Mouse (Mus musculus) urinary bladder, postnatal 25 days (tissue): Measurements from ENCODE around the gene Ago1.

ENCODE experiments used
- DNase-seq: peaks from one replicate; pipeline ENCODE4 v3.0.0; 2022; ENCODE audit warnings: low spot score

The Ago1 gene

GRCm38 (mm10) chr4:126473031-126473430 is 4.6 kb upstream of the Ago1 start:
- DNase-seq = no peak

GRCm38 (mm10) chr4:126469334-126469733 is 951 bp upstream of the Ago1 start:
- no peak for DNase-seq

DNA sequence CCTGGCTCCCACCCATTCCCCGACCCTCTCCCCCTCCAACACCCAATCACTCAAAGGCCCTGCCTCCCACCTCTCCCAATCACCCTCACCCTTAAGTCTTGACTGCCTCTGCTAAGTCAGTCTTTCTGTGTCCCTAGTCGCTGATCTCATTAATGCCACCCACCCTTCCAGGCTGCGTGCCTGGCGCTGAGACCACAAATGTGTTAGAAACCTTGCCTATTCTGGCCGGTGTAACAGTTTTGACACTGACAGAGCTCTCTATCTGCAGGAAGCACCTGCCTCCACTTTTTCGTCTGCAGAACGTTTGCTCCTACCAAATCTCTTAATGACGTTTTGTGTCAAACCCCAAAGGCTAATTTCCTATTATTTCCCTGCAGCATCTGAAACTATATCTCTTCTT is 542 bp upstream of the Ago1 start:
- no peak for DNase-seq

GRCm38 (mm10) chr4:126467721-126468284 is 580 bp downstream of the Ago1 start:
- DNase-seq = peak; percentile 42

GRCm38 (mm10) chr4:126466251-126466750 is 2.1 kb downstream of the Ago1 start:
- no peak for DNase-seq

DNA sequence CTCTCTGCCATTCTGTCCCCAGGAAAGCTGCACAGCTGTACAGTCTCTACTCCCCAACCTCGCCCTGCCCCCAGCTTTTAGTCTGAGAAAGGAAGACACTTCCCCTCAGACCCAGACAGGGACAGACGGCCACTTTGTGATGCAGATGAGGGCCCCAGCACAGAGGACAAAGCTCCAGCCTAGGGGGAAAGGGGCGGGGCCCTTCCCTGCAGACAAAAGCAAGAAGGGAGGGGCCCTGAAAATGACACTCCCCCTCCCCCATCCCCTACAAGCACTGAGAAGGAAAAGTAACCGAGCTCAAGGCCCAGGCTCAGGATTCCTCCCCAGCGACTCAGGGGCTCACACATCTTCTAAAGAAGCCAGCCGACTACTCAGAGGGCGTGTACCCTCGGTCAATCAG is 2.5 kb downstream of the Ago1 start:
- DNase-seq = no peak

DNA sequence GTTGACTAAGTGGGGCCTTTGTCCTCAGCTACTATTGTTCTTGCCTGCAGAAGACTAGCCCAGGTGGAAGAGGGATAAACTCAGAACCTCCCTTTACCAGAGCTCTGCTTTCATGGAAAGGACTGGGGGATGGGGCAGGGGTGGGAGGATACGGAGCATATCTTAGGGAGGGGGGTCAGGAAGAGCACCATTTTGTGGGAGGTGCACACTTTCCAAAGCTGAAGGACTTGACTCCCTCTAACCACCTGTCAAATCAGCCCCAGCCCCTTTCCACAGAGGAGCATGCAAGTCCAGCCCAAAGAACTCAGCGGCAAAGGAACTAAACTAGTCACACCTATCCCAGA is 3.5 kb downstream of the Ago1 start:
- no peak for DNase-seq

- no peak for DNase-seq
Observed at GRCm38 (mm10) chr4:126464189-126464891, 4.0 kb downstream of the Ago1 start.

DNA sequence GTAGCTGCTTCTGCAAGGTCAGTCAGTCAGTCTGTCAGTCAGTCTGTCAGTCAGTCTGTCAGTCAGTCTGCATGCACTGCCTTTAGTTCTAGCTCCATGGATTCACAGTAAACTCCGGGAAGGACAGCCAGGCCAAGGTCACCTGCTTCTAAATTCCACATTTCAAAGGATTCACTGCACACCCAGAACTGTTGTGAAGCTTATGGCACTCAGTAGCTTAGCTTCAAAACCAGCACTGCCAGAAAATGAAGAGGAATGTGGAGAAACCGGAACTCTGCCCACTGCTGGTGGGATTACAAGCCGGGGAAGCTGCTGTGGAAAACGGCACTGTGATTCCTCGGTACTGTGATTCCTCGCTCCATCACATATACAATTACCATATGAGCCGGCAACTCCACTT is 12.9 kb downstream of the Ago1 start:
- DNase-seq = no peak

DNA sequence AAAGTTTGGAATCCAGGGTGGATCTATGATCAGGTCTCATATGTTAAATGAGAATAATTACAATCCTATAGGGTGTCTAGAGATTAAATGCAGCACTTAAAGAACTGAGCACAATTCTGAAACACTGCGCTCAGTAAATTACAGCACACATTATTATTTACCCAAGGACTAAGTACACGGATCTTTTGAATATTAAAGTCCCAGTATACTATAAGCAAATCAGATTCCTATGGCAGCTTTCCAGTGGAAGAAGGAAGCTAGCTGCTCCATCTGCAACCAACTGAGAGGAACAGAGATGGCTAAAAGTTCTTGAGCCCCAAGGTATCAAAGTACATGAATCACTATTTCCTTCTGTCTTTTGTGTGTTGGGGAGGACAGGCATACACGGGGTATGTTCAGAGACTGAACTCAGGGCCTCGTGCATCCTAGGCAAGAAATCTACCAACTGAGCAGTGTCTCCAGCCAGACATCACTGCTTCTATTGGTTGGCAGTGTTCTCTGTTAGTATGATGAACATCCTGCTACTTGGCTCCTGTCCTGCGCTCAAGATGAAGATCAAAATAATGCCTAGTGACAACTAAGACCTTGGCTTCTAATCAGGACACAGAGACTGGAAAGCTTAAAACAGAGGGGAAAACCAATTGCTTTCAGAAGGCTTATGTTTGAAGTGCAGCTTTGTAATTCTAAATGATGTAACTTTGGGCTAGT is 13.7 kb downstream of the Ago1 start:
- DNase-seq = no peak

DNA sequence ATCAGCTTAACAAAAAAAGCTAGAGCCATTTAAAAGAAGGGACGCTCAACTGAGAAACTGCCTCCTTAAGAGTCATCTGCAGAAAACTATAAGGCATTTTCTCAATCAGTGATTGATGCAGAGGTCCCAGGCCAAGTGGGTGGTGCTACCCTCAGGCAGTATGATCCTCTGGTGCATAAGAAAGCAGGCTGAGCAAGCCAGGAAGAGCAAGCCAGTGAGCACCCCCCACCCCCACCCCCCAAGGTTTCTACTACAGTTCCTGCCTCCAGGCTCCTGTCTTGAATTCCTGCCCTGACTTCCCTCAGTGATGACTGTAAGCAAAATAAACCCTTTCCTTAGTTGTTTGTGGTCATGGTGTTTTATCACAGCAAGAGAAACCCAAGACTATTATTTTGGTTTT is 18.1 kb downstream of the Ago1 start:
- DNase-seq = no peak

- no peak for DNase-seq
Observed at GRCm38 (mm10) chr4:126447126-126447525, 21.3 kb downstream of the Ago1 start.

GRCm38 (mm10) chr4:126444528-126444927 is 23.9 kb downstream of the Ago1 start:
- no peak for DNase-seq

DNA sequence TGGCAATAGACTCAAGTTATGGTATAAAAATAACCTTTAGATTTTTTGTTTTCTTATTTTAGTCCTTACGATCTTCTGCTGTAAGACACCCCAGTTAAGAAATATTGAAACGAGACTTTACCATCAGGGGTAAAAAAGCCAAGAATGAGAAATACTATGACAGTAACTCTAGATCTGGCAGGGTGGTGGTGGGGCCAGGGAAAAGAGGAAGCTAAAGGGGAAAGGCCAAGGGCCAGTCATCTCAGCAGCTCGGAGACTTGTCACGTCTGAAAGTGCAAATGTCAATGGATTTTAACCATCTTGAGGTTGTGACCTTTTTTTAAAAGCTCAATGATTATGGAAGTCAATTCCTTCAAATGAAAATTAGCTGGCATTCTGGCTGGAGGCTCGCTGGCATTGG is 30.1 kb downstream of the Ago1 start:
- DNase-seq = no peak

GRCm38 (mm10) chr4:126436268-126436667 is 32.1 kb downstream of the Ago1 start:
- DNase-seq = no peak

DNA sequence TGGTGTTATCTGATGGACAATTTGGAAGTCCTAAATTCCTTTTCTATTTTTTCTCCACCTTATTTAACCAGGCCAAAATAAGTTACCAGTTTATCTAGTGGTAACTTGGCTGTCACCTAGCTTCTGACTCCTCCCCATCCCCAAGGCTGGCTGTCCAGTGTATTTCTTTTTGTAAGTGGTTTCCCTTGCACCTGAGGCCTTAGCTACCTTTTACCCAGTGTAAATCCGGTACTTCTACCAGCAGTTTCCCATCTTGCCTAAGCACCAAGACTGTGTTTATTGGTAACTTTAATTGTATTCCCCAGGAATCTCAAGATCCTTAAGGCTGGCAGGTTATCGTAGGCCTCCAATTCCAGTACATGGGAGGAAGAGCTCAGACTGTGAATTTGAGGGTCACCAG is 34.3 kb downstream of the Ago1 start:
- no peak for DNase-seq

GRCm38 (mm10) chr4:126433175-126433574 is 35.2 kb downstream of the Ago1 start:
- DNase-seq = no peak

DNA sequence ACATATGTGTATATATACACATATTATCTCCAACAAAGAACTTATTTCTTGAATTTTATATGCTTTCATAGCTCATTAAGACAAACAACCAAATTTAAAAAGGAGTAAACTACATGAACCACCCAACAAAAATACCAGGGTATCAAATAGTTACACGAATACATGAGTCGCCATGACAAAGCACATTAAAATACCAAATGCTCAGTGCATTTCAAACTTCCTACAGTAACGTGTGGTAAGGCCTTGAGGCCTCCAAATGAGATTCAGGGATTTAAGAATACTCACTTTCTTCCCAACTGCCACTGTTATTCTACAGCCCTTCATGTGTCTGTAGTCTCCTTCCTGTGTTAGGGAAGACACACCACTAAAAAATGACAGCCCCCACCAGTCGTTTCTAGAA is 36.6 kb downstream of the Ago1 start:
- DNase-seq = no peak

- peak; percentile 92 for DNase-seq
Observed at GRCm38 (mm10) chr4:126429347-126430079, 38.9 kb downstream of the Ago1 start, which contains the start of gene Ago3. Ago3 (minus strand) TSS chr4:126429556.

DNA sequence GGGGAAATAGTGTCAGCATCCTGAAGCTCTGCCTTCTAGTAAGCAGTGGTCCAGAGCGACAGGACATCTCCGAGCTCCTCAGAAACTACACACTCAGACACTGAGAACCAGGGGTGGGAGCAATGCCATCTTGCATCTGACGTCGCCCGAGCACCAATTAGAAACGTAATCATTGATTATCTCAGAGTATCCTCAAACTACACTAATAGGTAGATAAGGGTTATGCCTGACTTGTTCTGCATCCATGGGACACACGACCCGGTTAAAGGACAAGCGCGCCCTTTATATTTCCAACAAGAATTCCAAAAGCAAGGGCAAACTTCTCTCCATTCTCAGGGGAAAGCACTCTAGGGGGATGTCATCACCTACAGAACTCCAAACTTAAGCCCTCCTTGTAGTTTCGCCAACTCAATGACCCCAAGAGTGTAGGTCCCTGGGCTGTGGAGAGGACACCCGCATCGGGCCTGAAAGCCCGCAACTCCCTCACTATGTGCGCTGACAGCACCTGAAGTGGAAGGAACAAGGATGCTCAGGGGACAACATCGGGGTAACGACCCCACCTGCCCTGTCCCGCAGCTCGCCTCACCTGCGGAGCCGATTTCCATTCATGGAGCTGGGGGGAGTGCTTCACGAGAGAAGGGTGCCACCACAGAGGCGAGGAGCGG is 39.6 kb downstream of the Ago1 start:
- DNase-seq = no peak

DNA sequence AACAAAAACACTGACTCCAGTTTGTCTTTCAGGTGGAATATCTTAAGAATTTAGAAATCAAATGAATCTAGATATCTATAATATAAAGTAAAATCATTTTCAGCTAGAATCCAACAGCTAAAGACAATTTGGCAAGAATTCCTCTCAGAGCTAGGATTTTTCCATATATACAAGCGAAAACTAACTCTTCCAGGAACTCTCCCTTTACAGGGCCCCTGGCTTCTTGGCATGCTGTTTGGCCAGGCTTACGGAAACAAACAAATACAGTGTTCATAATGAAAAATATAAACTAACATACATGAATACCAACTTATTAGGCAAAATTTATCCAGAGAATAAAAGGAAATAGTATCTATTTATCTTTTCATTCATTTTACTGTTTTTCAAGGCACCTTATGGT is 44.5 kb downstream of the Ago1 start:
- no peak for DNase-seq

- DNase-seq = no peak
Observed at GRCm38 (mm10) chr4:126415707-126416106, 52.7 kb downstream of the Ago1 start.
